Comparison of ENCODE assay signal across 20 mouse cellular contexts in genomic region chr1:107496789-107497188, GRCm38 (mm10). TPM values are rescaled to one million over a fixed set of nuclear protein-coding genes. Genes with fewer than 3 reads are reported as not detected.
DNase-seq lines count a peak whose midpoint lies in the region; ATAC-seq and TF ChIP-seq lines count a peak whose summit lies in the region.
"Had no signal": no experiment of that assay in that cellular context is flagged by ENCODE, and none has a peak within 500 bp of the region (broad histone marks: within the 10 kb centered on the region; RNA-seq: fewer than 3 reads in every experiment).

No protein-coding gene starts in this region.

- peaks cover 15% of the 10 kb centered on the region for H3K4me1 ChIP-seq in bone marrow macrophage, adult 2 months (ENCODE audit: control insufficient read depth, insufficient read depth, low read length)
- H3K4me1 ChIP-seq in liver, embryonic 14.5 days (replicated peaks; ENCODE audit: control insufficient read depth in 2 of 2, insufficient read depth in 2 of 2, low read length in 1 of 2) = no peaks in the 10 kb centered on the region
- H3K4me1 ChIP-seq in megakaryocyte, embryonic 14.5 days = peaks cover 68% of the 10 kb centered on the region
- H3K4me1 ChIP-seq in forebrain, embryonic 12.5 days = no peaks in the 10 kb centered on the region
- H3K4me1 ChIP-seq in neural tube, embryonic 15.5 days = no peaks in the 10 kb centered on the region
- H3K4me1 ChIP-seq: embryonic facial prominence, embryonic 15.5 days; limb, embryonic 15.5 days; stomach, embryonic 15.5 days had no signal

- 7% methylated on average over 2 of the region's 2 CpGs for WGBS in liver, embryonic 14.5 days (ENCODE audit: insufficient replicate concordance)
- 87% methylated on average over 2 of the region's 2 CpGs for WGBS in forebrain, embryonic 12.5 days
- 87% methylated on average over 2 of the region's 2 CpGs for WGBS in neural tube, embryonic 15.5 days

- no peaks in the 10 kb centered on the region for H3K27me3 ChIP-seq in liver, embryonic 14.5 days (ENCODE audit: control insufficient read depth, insufficient read depth, low read length)
- H3K27me3 ChIP-seq in megakaryocyte, embryonic 14.5 days (replicated peaks) = no peaks in the 10 kb centered on the region
- no peaks in the 10 kb centered on the region for H3K27me3 ChIP-seq in forebrain, embryonic 12.5 days
- H3K27me3 ChIP-seq in neural tube, embryonic 15.5 days (replicated peaks) = no peaks in the 10 kb centered on the region
- H3K27me3 ChIP-seq: embryonic facial prominence, embryonic 15.5 days; limb, embryonic 15.5 days; stomach, embryonic 15.5 days had no signal

- no peak overlapping the region for H3K4me2 ChIP-seq in liver, embryonic 14.5 days (ENCODE audit: low read depth)
- H3K4me2 ChIP-seq in forebrain, embryonic 12.5 days = no peak overlapping the region
- H3K4me2 ChIP-seq in neural tube, embryonic 15.5 days = no peak overlapping the region
- H3K4me2 ChIP-seq: embryonic facial prominence, embryonic 15.5 days; heart, embryonic 11.5 days; limb, embryonic 15.5 days; midbrain, embryonic 11.5 days; stomach, embryonic 15.5 days had no signal

- no peak overlapping the region for H3K9ac ChIP-seq in liver, embryonic 14.5 days (replicated peaks)
- H3K9ac ChIP-seq in forebrain, embryonic 12.5 days = no peak overlapping the region
- no peak overlapping the region for H3K9ac ChIP-seq in neural tube, embryonic 15.5 days (replicated peaks)
- H3K9ac ChIP-seq: embryonic facial prominence, embryonic 15.5 days; limb, embryonic 15.5 days; stomach, embryonic 15.5 days had no signal

- TF ChIP-seq EP300 in liver, embryonic 14.5 days (IDR thresholded peaks at IDR 0.05; ENCODE audit: low read depth) = no peak

- no peak for TF ChIP-seq POLR2A in bone marrow macrophage, adult 2 months (IDR thresholded peaks at IDR 0.05; ENCODE audit: borderline replicate concordance, low read depth, low read length)

- DNase-seq in 416B (ENCODE audit: low read depth) = peak; percentile 93
- peak in 2 of 3 experiments; percentile 11 to 12 for DNase-seq in liver, embryonic 14.5 days (ENCODE audit: low read depth in 3 of 3, low spot score in 3 of 3)
- DNase-seq in adrenal gland, postnatal 36 days = no peak
- DNase-seq: adrenal gland, postnatal 25 days; cerebellum, adult 9-11 months; gastrocnemius, postnatal 14 days; heart, postnatal 4 days; kidney, adult 9 months; kidney, postnatal 4 days; spleen, adult 18-20 months had no signal

- TF ChIP-seq CTCF in bone marrow macrophage, adult 2 months (IDR thresholded peaks at IDR 0.05; ENCODE audit: low read depth, low read length) = no peak
- no peak for TF ChIP-seq CTCF in liver, embryonic 14.5 days (IDR thresholded peaks at IDR 0.05; ENCODE audit: low read depth)

- ATAC-seq in liver, embryonic 14.5 days (ENCODE audit: insufficient read depth) = 0 out of 2 replicates have a peak, but pooled peaks have one; percentile 45
- ATAC-seq in forebrain, embryonic 12.5 days (ENCODE audit: low FRiP score) = no peak
- no peak for ATAC-seq in neural tube, embryonic 15.5 days (ENCODE audit: low FRiP score)

- H3K9me3 ChIP-seq in liver, embryonic 14.5 days (ENCODE audit: control insufficient read depth, low read length) = no peaks in the 10 kb centered on the region
- no peaks in the 10 kb centered on the region for H3K9me3 ChIP-seq in megakaryocyte, embryonic 14.5 days
- H3K9me3 ChIP-seq in forebrain, embryonic 12.5 days = no peaks in the 10 kb centered on the region
- H3K9me3 ChIP-seq in neural tube, embryonic 15.5 days (replicated peaks) = no peaks in the 10 kb centered on the region
- H3K9me3 ChIP-seq: embryonic facial prominence, embryonic 15.5 days; limb, embryonic 15.5 days; stomach, embryonic 15.5 days had no signal

- H3K4me3 ChIP-seq in bone marrow macrophage, adult 2 months (ENCODE audit: insufficient read depth, low read length) = no peak overlapping the region
- H3K4me3 ChIP-seq in liver, embryonic 14.5 days (ENCODE audit: insufficient read depth in 1 of 2, low read depth in 2 of 2, low read length in 2 of 2) = no peak overlapping the region
- peak overlapping the region; percentile 82 for H3K4me3 ChIP-seq in megakaryocyte, embryonic 14.5 days (replicated peaks)
- no peak overlapping the region for H3K4me3 ChIP-seq in forebrain, embryonic 12.5 days (replicated peaks)
- no peak overlapping the region for H3K4me3 ChIP-seq in neural tube, embryonic 15.5 days (replicated peaks)
- H3K4me3 ChIP-seq: embryonic facial prominence, embryonic 15.5 days; limb, embryonic 15.5 days; stomach, embryonic 15.5 days had no signal

- no peaks in the 10 kb centered on the region for H3K36me3 ChIP-seq in liver, embryonic 14.5 days (replicated peaks; ENCODE audit: control insufficient read depth, insufficient read depth, low read depth)
- H3K36me3 ChIP-seq in megakaryocyte, embryonic 14.5 days (replicated peaks; ENCODE audit: low read length) = no peaks in the 10 kb centered on the region
- H3K36me3 ChIP-seq in forebrain, embryonic 12.5 days (replicated peaks) = no peaks in the 10 kb centered on the region
- H3K36me3 ChIP-seq in neural tube, embryonic 15.5 days = no peaks in the 10 kb centered on the region
- H3K36me3 ChIP-seq: embryonic facial prominence, embryonic 15.5 days; limb, embryonic 15.5 days; stomach, embryonic 15.5 days had no signal

- peak overlapping the region; percentile 63 for H3K27ac ChIP-seq in bone marrow macrophage, adult 2 months (ENCODE audit: insufficient read depth, low read depth, low read length)
- H3K27ac ChIP-seq in liver, embryonic 14.5 days = no peak overlapping the region
- H3K27ac ChIP-seq in forebrain, embryonic 12.5 days = no peak overlapping the region
- no peak overlapping the region for H3K27ac ChIP-seq in neural tube, embryonic 15.5 days (replicated peaks)
- H3K27ac ChIP-seq: embryonic facial prominence, embryonic 15.5 days; limb, embryonic 15.5 days; stomach, embryonic 15.5 days had no signal

RNA-seq across cellular contexts. Expression of gene Serpinb2, which starts 14.4 kb away (rescaled TPM):
- 1.2 and 1.8 TPM in 2 replicates for polyA plus RNA-seq in bone marrow macrophage, adult 2 months (2012; ENCODE audit: insufficient read depth, insufficient read length, missing spikeins)
- 1.1 and 2.1 TPM in 2 replicates for polyA plus RNA-seq in liver, embryonic 14.5 days (2012; rRNA removed)
- polyA plus RNA-seq in liver, embryonic 14.5 days (2014; fragmentation: Nextera tagmentation; extraction: Ambion mirVana) = 3.4 and 3.7 TPM in 2 replicates
- polyA plus RNA-seq in megakaryocyte, embryonic 14.5 days (2012; ENCODE audit: insufficient read depth, low replicate concordance) = 45.8 and 210 TPM in 2 replicates
- 0.77 and 1.1 TPM in 2 replicates for polyA plus RNA-seq in forebrain, embryonic 12.5 days (2016; fragmentation: Nextera tagmentation; extraction: Ambion mirVana)
- polyA plus RNA-seq in neural tube, embryonic 15.5 days (2015; fragmentation: Nextera tagmentation; extraction: Ambion mirVana) = 0.40 TPM in 1 of 2 replicates, not detected in the other
- under 1 TPM in 1 of 2 experiments, not detected in 1; 0.36 TPM for total RNA-seq in adrenal gland, postnatal 36 days (2021)
- total RNA-seq: adrenal gland, postnatal 25 days; gastrocnemius, postnatal 14 days; heart, postnatal 4 days; layer of hippocampus, postnatal 14 days had no signal

Comparison
In these comparisons a context has a peak if more than half of its experiments do, and no peak if none do; other contexts are left out.
1. DNase-seq: peak in 416B (single experiment) and liver, embryonic 14.5 days (2 of 3); none in adrenal gland, postnatal 36 days (0 of 2).
2. RNA of gene Serpinb2, which starts 14.4 kb away (polyA plus RNA-seq): 45.8 to 210 TPM in megakaryocyte, embryonic 14.5 days; 1.1 to 3.7 TPM in liver, embryonic 14.5 days, 1.2 to 1.8 TPM in bone marrow macrophage, adult 2 months, 0.77 to 1.1 TPM in forebrain, embryonic 12.5 days and 0.40 TPM in neural tube, embryonic 15.5 days; every median in the first group is over 10 times any median in the second.